Mouse (Mus musculus): ENCODE results near the gene Gjb4. TPM values are rescaled to one million over a fixed set of nuclear protein-coding genes. Genes with fewer than 3 reads are reported as not detected.

Gjb4 gene
- total RNA-seq, 2 experiments from 2014 or later: not detected

DNA sequence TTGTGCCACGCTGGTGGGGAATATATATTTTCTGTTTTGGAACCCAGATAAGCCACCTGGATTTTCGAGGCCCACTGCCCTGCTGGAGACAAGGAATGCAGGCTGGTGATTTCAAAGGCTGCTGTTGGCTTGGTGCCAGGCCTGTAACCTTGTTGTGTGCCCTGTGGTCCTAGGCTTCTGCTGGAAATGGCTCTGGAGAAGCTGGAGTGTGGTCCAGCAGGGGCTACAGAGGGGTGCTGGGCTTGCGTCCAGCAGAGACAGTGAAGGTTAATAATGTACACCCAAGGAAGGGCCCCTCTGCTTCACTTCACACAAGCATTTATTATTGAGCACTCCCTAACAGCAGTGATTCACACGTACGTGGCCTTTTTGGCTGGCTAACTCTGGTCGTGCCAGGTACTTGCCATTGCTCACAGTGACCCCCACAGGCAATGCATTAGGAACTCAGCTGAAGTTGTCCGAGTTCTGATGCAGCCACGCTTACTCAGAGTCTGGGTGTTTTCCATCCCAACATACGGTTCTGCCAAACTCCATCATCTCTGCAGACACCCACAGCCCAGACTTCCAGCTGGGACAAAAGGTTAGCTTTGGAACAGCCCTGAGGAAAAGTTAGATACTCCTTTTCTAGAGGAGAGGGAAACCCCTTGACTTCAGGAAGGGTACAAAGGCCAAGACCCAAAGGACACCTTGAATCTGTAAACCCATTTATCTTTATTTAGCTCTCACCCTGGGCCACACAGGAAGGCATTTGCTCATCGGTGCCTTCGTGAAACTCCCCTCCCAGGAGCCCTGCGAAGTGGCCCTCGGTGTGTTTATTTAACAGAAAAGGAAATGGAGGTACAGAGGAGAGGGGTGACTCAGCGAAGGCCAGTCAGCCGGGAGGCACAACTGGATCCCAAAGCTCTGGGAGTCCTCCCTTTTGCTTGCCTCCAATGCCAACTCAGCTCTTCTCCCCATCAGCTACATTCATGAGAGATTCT is 915 bp upstream of the Gjb4 start:
- ATAC-seq (replicated peaks; ENCODE audit: poor library complexity, severe bottlenecking): no peak

DNA sequence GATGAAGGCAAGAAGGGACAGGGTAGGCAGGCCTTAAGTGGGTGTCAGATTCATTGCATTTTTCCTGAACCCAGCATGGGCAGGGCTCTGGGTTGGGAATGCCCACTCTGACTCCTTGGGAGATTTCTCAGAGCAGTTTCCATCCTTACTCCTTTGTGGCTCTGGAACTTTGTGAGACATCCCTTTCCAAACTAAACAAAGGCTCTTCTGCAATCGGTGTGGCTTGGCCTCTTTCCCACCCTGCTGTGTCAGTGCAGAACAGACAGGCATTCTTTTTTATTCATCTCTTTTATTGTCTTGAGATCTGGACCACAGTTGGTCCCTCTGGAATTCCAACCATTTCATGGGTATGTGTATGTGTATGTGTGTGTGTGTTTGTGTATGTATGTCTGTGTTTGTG is 1.3 kb downstream of the Gjb4 start:
- no peak for ATAC-seq (replicated peaks; ENCODE audit: poor library complexity, severe bottlenecking)

DNA sequence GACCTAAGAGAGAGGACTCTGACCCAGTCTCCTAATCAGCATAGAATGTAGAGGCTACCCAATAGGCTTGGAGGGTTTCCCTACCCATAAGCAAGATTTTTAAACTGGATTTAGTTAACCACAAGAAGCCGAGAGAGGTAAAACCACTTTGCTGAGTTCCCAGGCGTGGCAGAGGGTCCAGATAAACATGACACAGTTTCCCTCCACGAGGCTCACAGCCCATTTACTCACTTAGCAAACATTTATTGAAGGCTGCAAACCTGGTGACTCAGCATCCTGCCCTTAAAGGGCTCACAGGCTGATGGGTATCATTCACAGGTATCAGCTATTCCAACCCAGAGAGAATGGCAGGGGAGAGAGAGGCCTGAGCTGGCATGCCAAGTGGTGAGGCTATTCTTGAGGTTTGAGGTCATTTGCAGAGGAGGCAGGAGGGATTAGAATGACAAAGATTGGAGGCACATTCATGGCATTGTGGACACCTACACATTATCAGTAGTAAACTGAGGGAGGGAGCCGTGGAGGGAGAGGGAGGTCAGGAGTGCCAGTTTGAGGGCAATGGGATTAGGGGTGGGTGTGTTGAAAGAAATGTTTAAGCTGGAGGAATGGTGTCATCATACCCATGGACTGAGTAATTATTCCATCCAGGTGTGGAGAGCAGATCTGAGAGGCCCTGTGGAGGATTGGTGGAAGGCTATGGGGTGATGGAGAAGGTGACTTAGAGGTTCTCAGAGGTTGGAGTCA is 4.2 kb downstream of the Gjb4 start:
- no peak for ATAC-seq (replicated peaks; ENCODE audit: poor library complexity, severe bottlenecking)

- no peak for ATAC-seq (replicated peaks; ENCODE audit: poor library complexity, severe bottlenecking)
Observed at GRCm38 (mm10) chr4:127345000-127345399, 8.9 kb downstream of the Gjb4 start.

DNA sequence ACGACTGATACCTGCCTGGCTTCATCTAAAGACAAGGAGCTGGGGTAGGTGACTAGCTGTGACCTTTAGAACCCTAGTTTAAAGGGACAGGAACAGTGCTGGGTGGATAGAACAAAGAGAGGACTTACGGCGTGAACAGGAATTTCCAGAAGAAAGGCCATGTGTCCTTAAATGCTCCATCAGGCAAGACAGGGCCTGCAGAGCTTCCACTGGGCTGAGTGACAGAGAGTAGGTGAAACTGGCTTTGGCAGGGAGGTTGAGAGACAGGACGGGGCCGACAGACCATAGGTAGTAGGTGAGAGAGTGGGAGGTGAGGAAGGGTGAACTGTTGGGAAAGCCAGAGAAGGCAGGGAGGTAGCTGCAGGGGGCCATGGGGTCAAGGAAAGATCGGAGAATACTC is 12.5 kb downstream of the Gjb4 start:
- ATAC-seq (replicated peaks; ENCODE audit: poor library complexity, severe bottlenecking): no peak

DNA sequence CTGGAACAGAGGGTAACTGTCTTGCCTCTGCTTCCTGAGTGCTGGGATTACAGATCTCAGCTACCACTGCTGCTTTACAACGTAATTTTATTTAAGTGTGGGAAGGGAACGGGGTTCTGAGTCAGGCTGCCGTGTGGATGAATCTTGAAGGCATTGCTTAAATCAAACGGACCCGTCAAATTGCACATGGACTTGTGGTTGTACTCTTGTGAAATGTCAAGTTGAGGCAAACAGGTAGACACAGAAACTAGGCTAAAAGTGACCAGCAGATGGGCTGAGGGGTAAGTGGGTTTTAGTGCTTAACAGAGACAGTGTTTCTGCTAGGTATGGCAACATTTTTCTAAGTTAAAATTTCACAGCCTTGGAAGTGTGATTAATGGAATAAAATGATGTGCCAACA is 16.2 kb downstream of the Gjb4 start:
- ATAC-seq (replicated peaks; ENCODE audit: poor library complexity, severe bottlenecking): peak; percentile 56

GRCm38 (mm10) chr4:127334870-127335504 is 18.9 kb downstream of the Gjb4 start:
- no peak for ATAC-seq (replicated peaks; ENCODE audit: poor library complexity, severe bottlenecking)

DNA sequence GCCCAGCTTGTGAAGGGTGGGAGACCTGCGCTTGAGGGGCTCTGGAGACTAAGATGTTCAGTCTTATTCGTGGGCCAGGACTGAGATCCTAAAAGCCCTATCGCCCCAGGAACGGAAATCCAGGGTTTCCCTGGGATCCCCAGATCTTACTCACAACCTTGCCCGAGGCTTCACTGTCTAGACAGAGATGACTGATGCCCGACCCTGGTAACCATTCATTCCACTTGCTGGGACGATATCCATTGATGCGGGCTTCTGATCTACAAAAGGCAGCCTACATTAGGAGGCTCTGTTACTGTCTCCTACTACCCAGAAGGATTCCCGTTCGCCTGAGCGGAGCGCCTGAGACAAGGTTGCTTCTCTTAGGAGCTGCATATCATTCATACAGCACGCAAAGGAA is 22.7 kb downstream of the Gjb4 start:
- no peak for ATAC-seq (replicated peaks; ENCODE audit: poor library complexity, severe bottlenecking)

- ATAC-seq (replicated peaks; ENCODE audit: poor library complexity, severe bottlenecking): peak; percentile 16; the same call in 1 of the 2 replicates
Observed at GRCm38 (mm10) chr4:127330181-127331100, 23.4 kb downstream of the Gjb4 start, which contains the start of gene Gjb3. Gene Gjb3, minus strand, starts transcription at chr4:127330844.

- no peak for ATAC-seq (replicated peaks; ENCODE audit: poor library complexity, severe bottlenecking)
Observed at GRCm38 (mm10) chr4:127329751-127330150, 24.1 kb downstream of the Gjb4 start.

DNA sequence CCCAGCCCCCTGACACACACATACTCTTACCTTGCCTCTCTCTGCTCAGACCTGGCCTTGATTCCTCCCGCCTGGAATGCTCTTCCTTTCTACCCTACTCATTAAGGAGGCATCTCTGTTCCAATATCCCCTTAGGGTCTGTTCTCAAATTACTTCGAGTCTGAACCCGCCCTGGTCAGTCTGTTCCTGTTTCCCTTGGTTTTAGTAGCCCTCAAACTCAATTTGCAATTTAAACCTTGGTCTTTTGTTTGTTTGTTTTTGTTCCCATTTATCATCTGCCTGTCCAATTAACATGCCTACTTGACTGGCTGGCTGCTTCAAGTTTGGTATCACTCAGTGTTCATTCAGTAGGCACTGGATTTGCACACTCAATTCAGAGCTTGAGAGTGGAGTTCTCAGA is 24.8 kb downstream of the Gjb4 start:
- no peak for ATAC-seq (replicated peaks; ENCODE audit: poor library complexity, severe bottlenecking)

GRCm38 (mm10) chr4:127328378-127328777 is 25.5 kb downstream of the Gjb4 start:
- no peak for ATAC-seq (replicated peaks; ENCODE audit: poor library complexity, severe bottlenecking)

DNA sequence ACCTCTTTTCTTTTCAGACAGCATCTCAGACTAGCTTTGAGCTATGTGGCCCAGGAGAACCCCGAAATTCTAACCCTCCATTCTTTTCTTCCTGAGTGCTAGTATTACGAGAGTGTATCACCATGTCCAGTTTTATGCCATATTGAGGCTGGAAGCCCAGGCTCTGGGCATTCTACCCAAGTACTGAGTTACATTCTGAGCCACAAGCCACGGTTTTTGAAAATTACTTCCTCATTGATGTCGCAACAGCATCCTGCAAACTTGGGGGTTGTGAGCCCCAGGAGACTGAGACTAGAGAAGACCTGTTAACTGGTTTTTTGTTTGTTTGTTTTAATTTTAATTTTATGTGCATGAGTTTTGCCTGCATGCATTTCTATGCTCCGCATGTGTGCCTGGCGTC is 26.1 kb downstream of the Gjb4 start:
- ATAC-seq (replicated peaks; ENCODE audit: poor library complexity, severe bottlenecking): peak; percentile 72

DNA sequence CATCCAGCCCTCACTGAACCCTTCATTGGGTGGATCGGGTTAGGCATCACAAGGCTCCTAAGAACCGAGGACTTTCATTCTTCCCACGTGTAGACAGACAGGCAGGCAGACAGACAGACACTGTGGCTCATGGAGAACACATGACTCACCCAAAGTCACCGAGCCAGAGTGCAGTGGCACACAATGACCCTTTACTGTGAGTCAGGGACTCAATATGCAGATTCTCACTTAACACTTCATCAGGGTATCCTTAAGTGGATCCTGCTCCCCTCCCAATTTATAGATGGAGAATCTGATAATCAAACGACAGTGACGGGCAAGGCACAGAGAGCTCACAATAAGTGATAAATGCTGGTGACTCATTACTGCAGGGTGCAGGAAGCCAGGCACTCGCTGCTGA is 26.6 kb downstream of the Gjb4 start:
- peak; percentile 19 for ATAC-seq (replicated peaks; ENCODE audit: poor library complexity, severe bottlenecking)

DNA sequence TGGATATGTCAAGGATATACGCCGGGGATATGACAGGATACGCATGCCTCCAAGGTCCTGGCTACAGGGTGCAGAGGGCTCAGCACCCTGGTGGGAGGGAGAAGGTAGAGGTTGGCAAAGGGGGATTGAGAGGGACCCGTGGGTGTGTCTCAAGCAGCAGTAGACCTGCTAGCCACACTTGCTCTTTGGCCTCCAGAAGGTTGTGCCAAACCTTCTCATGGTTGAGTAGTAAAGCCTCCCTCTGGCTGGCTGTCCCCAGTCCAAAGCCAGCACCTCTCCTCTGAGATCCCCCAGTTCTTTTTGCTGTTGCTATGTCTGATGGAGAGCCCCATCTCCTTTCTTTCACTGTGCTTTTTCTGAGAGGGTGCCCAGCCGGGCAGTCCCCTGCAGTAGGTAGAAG is 28.6 kb downstream of the Gjb4 start:
- ATAC-seq (replicated peaks; ENCODE audit: poor library complexity, severe bottlenecking): no peak

GRCm38 (mm10) chr4:127324759-127325158 is 29.1 kb downstream of the Gjb4 start:
- ATAC-seq (replicated peaks; ENCODE audit: poor library complexity, severe bottlenecking): peak; percentile 75

- ATAC-seq (replicated peaks; ENCODE audit: poor library complexity, severe bottlenecking): no peak
Observed at GRCm38 (mm10) chr4:127324296-127324695, 29.6 kb downstream of the Gjb4 start.

GRCm38 (mm10) chr4:127323651-127324050 is 30.2 kb downstream of the Gjb4 start:
- no peak for ATAC-seq (replicated peaks; ENCODE audit: poor library complexity, severe bottlenecking)

GRCm38 (mm10) chr4:127319613-127320012 is 34.3 kb downstream of the Gjb4 start:
- ATAC-seq (replicated peaks; ENCODE audit: poor library complexity, severe bottlenecking): peak; percentile 89

DNA sequence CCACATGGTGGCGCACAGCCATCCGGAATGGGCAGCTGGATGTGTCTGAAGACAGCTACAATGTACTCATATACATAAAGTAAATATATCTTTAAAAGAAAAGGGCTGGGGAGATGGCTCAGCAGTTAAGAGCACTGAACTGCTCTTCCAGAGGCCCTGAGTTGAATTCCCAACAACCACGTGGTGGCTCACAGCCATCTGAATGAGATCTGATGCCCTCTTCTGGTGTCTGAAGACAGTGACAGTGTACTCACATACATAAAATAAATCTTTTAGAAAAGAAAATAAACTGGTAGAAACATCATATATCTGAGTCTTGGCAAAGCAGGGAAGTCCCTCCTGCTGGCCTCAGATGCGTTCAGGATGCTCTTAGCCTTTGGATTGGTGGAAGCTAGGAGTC is 36.7 kb downstream of the Gjb4 start:
- ATAC-seq (replicated peaks; ENCODE audit: poor library complexity, severe bottlenecking): no peak
